Mouse (Mus musculus): ENCODE measurements around the gene Itgb1bp2.
A peak's percentile ranks its signal among the peaks of the same experiment; 100 is the strongest.

The Itgb1bp2 gene

DNA sequence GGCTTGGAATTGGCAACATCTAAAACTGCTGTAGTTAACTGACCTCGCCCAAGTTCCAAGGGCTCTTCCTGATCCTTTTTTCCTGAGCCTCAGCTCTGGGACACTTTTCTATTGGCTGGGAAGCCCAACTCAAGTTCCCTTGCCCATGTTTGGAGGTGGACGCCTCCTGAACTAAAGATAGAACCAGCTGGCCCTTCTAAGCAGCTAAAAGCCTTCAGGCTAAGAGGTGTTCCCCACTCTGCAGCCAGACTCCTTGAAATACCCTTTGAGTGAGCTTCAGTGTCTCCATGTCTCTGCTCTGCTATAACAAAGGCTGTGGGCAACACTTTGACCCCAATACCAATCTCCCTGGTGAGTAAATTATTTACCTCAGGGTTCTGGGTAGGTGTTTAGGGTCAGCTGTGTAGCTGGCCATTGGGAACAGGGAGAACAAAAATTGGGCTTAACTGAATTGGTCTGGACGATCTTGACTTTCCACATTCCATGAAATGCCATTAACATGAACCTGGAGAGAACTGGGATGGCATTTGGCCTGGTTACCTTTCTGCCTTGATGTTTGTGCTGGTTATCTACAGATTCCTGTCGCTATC is at the start of gene Itgb1bp2:
Itgb1bp2 (plus strand) TSS at position 203 of the 590 bp plus-strand sequence.
- no peak for DNase-seq

DNA sequence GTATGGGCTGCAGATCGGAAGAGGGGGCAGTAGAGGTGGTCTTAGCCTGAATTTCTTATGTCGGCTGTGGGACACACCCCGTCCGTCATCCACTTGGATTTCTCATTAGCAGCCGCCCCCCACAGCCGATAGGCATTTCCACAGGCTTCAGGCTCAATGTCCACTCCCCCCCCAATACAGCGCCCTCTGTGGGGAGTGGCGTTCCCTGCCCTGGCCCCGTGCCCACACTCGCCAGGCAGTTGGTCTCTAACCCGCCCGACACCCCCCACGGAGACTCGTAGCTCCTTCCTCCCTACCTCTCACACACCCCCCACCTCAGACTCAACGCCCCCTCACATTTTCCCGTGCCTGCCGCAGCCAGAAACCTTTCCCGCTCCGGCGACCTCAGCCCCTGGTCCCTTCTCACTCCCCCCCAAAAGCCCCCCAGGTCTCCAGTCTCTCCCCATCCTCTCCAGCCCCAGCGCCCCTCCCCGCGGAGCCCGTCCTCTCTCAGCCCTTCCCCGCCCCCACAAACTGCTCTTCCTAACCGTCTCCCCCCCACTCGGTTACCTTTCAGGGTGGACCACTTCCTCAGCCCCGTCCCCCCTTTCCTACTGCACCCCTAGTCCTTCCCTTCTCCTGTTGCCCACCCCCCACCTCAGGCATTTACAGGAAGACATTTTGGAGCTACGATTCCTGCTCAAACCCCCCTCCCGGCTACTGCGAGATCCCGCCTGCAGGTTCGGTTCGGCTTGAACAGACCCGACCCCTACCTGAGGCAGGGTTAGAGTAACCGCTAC is 29.8 kb upstream of the Itgb1bp2 start:
- DNase-seq = peak; percentile 55

DNA sequence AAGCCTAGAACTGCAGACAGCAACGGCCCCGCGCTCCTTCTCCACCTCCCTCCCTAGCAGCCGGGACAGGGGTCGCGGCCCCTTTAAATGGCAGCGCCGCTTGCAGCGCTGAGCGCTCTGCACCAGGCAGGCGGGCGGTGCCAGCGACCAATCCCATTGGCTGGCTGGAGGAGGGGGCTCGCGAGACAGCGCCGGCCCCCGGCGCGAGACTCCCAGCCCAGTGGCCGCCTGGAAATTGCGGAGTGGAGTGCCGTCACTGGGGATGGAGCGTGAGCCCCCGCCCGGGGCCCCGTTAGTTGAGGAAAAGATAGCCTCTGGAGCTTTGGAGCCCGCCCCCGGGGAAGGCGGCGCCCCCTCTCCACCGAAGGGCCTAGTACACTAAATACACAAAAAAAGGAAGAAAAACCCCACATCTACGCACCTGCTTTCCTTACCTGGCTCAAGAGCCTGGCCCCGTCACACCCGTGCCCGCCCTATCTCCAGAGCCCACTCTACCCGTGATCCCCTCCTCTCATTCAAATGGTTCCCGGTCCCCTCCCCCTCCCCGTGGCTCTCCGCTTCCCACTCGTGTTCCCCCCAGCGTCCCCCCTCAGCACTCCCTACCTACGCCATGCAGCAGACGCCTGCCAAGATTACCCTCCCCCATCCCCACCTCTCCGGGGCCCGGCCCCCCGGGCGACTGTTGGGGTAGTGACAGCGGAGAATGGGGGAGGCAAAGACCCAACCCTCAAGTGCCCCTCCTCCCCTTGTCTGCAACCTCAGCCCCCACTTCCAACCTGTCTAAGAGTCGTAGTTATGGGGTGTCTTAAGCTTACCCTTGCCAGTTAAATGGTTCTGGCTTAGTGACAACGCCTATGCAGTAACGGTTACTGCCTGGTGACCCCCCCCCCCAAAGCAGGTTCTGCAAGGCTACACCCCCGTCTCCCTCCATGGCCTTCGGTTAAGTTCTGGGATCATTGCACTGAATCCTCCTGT is 28.9 kb upstream of the Itgb1bp2 start:
- peak; percentile 82 for DNase-seq

DNA sequence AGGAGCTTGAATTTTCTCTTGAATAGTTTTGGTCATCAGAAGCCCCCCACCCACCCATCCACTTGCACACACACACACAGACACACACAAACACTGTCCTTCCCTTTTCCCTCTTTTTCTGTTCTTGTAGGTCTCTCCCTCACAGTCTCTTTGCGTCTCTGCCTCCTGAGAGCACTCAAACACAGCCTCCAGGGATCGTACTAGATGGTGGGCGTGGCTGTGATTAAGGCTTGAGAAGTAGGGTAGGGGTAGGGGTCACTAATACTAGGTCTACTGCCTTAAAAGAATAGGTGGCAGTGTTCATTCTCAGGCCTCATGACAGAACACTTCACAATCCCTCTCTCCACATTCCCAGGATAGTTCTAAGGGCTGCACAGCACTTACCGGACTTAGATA is 28.2 kb upstream of the Itgb1bp2 start, which contains the start of gene Zmym3:
Zmym3 (minus strand) TSS at position 150 of the 396 bp plus-strand sequence.
- no peak for DNase-seq

DNA sequence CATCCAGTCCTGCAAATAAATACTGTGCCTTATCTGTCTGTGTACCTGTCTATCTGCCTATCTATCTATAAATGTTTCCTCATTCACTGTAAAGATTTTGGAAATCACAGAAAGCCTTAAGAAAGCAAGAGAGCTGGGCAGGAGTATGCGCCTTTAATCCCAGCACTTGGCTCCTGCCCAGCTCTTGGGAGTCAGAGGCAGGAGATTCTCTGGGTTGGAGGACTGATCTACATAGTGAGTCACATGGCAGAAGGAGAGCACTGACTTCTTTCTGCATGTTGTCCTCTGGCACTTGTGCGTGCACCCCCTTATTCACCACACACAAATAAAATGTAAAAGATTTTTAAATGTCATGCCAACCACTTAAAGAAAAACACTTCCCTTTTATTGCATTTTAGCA is 25.4 kb upstream of the Itgb1bp2 start:
- no peak for DNase-seq

DNA sequence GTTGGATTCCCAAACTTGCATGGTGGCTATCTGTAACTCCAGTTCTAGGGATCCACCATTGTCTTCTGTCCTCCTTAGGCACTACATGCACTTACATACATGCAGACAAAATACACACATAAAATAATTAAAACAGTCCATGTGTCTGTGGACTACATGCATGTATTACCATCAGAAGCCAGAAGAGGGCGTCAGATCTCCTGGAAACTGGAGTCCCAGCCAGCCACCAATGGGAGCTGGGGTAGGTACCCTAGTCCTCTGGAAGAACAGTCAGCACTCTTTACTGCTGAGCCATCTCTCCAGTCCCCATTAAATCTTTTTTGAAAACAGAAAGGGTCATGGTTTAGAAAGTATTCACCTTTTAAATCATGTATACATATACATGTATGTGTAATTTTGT is 21.1 kb upstream of the Itgb1bp2 start:
- DNase-seq = peak; percentile 17

DNA sequence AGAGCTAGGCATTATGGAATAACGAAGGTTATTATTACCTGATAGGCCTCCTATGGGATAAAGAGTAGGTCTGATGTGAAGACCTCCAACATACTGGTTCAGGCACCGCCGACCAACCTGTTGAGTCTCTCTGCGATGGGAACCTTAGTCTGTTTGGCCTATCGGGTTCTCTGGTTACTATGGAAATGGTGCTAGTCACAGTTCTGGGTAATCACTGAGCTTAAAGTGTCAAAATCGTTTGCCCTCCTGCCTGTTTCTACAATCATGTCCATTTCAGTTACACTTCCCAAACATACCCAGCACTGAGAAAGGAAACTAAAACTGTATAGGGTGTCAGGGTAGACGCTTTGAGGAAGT is 20.1 kb upstream of the Itgb1bp2 start:
- DNase-seq = no peak

DNA sequence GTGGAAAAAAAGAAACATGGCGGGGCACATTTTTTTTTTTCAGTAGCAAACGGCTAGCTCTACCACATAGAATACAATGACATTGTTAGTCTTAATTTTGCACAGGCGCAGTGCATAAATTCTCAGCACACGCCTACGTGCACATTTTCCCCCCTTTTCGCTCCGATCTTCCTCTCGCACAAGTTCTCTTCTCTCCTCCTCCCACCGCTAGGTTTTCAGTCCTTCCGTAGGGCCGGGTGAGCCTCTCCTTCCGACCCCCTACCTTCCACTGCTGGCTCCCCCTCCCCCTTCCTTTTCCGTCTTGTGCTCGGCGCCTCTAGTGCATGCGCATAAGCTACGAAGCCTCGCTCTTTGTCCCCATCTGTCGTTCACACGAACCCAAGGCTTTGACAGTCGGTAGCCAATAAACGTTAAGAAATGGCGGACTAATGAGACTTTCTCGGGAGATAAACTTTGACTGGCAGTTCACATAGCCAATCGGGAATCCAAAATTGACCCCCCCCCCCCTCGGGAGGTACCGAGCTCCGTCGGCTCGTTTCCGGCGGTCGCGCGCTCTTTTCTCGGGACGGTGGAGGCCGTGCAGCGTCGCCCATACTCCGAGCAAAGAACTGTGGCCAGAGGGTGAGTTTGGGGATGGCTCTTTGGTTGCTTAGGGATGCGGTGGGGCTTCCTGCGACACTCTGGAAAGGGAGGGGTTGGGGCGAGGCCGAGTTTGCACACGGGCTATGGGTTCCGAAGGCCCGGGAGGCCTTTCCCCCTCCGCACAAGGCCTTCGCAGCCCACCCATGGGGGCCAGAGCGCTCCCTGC is 19.5 kb upstream of the Itgb1bp2 start, which contains the start of gene Nono:
Nono (plus strand) TSS at position 177 of the 808 bp plus-strand sequence.
- peak; percentile 73 for DNase-seq

DNA sequence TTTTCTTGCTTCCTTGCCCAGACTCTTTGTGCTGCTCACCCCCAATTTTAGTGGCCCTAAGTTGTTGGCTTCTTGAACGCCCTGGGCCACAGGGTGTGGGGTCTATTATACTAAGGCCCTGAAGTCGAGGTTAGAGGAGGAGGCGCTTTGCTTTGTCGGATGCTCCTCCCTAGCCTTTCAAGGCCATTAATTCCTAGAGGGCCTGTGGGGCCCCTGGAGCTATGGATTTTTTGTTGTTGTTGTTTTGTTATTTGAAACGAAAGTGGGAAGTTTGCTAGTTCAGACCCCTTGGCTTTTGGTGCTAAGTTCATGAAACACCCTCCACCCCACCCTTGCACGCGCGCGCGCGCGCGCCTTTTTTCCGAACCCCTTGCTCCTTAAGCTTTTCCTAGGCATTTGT is 18.9 kb upstream of the Itgb1bp2 start:
- DNase-seq = no peak

DNA sequence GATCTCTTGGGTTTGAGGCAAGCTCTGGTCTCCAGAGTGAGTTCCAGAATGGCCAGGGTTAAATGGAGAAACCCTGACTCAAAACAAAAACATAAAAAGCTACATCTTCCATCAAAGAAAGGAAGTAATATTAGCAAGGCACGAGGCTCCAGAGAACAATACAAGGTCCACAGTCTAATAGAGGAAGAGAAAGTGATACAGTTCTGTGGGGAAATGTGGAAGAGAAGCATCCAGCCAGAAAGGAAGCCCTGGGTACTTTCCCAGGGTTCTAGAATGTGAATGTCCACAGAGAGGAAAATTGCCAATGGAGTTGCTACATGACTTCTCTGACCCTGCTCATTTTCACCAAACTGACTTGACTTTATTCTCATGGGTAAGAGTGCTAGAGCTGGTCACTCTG is 2.3 kb downstream of the Itgb1bp2 start:
- DNase-seq = no peak

DNA sequence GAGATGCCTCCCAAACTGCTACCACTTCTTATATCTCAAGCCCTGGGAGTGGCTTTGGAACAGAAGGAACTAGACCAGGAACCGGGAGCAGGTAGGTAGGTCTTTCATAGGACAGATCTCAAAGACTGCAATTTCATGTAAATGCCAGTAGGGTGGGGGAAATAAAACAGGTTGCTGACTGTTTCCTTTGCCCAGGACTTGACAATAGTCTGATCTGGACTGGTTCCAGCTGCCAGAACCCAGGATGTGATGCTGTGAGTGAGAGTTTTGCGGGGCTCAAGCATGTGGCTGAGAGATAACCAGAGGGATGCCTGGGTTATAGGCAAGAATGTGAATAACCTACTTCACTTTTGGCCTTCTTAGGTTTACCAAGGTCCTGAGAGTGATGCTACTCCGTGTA is 2.7 kb downstream of the Itgb1bp2 start:
- no peak for DNase-seq

DNA sequence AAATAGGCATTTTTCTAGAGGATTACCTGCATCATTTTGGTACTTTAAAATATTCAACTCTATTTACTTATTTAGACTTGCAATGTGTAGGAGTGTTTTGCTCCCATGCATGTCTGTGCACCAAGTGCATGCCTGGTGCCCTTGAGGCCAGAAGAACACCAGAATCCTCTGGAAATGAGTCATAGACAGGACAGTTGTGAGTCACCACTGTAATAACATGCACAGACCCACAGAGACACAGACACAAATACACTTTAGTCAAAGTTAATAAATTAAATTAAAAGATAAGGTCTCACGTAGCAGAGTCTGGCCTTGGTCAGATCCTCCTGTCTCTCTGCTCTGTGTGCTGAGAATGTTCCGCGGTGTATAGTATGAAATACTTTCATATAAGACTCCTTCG is 23.3 kb downstream of the Itgb1bp2 start:
- no peak for DNase-seq

DNA sequence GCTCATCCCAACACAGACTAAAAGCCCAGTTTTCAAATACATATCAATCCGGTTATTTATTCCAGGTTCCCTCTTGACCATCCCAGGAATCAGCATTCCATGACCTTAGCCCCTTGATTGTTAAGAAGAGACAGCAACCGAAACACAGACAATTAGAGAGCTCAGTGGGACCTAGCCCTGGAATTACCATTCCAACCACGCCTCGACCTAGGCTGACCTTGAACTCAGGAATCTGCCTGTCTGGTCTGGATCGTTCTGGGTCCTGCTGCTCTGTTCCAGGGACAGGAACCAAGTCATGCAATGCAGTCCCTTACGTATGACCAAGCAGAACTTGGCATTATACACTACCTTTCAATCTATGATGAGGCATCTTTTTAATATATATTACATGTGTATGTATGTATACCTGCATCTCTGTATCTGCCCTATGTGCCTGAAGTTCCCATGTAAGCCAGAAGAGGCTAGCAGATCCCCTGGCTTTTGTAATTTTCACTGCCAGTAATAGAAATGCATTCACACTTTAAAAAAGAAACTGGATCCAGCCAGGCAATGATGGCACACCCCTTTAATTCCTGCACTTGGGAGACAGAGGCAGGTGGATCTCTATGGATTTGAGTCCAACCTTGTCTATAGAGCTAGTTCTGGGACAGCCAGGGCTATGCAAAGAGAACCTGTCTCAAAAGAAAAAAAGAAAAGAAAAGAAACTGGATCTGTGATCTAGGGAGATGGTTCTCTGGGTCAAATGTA is 32.9 kb downstream of the Itgb1bp2 start:
- DNase-seq = no peak

DNA sequence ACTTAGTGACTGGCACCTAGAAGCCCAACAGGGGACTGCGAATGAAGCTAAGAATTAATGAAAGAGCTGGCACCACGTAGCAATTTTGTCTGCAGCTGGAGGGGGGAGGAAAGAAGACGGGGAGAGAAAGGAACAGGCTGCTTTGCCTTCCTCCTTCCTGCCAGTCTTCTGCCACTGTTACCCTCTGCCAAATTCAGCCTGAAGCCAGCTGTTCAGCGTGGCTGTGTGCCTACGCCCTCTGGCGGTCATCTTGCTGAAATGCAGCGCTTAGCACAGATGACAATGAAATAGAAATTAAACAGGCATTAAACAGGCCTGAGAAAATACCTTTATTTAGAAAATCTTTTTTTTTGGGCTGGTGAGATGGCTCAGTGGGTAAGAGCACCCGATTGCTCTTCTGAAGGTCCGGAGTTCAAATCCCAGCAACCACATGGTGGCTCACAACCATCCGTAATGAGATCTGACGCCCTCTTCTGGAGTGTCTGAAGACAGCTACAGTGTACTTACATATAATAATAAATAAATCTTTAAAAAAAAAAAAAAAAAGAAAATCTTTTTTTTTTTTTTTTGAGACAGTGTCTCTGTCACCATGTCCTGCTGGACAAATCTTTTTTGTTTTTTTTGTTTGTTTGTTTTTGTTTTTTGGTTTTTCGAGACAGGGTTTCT is 37.7 kb downstream of the Itgb1bp2 start:
- peak; percentile 41 for DNase-seq

Data from cerebellum, adult 8-10 months (tissue).